Mouse (Mus musculus) liver (tissue): ENCODE data around the gene Isy1.

Source experiments
- DNase-seq: peaks from one replicate; pipeline ENCODE4 v3.0.0-alpha.2; 2020; ENCODE audit warnings: mixed read lengths

Isy1 gene

DNA sequence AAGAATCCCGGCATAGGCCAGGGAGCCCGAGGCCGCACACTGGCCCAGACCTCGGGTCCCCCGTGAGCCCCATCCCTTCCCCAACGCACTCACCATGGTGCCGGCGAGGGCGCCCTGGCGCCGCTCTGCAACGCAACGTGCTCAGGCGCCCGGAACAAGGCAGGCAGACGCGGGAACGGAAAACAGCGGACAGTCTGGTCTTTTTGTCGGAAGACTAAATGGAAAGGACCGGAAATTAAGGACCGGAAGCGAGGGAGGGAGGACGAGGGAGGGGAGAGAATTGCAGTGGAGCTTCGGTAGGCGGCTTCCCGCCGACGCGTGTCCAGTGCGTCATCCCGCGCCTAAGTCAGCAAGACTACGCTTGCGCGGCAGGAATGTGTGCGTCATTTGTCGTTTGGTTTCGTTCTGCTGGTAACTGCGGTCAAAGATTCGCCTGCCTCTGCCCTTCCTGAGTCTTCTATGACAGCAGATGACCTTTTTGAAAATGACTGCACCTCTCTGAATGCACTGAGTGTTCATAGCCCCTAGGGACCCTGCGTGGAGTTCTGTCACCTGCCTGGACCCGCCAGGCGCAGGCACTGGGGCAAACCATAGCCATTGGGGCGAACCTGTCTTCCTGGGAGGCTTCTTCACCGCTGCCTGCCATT, at the start of gene Isy1:
Gene Isy1, minus strand, starts transcription at position 248 of the 647 bp plus-strand sequence.
- DNase-seq: peak; percentile 94

GRCm38 (mm10) chr6:87887594-87888233, 49.1 kb upstream of the Isy1 start, which contains the start of gene Copg1:
TSS of gene Copg1 (plus strand) at chr6:87887814.
- DNase-seq: peak; percentile 100

DNA sequence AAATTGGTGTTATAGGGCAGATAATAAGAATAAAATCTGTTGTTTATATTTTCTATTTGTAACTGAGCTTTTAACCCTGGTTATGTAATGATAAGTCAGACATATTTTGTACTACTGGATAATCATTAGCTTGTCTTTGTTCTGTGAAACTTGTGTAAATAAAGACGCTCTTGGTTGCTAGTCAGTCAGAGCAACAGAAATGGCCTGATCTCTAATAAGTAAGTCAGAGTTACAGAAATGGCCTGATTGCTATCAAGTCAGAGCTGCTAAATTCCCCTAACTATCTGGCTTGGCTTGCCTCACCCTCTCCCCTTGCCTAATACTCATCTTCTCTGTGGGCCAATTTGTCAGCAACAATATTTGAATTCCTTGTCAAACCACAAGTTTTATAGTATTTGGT, 48.1 kb upstream of the Isy1 start:
- DNase-seq: no peak

- no peak for DNase-seq
Measured at GRCm38 (mm10) chr6:87882816-87883215, 44.2 kb upstream of the Isy1 start.

DNA sequence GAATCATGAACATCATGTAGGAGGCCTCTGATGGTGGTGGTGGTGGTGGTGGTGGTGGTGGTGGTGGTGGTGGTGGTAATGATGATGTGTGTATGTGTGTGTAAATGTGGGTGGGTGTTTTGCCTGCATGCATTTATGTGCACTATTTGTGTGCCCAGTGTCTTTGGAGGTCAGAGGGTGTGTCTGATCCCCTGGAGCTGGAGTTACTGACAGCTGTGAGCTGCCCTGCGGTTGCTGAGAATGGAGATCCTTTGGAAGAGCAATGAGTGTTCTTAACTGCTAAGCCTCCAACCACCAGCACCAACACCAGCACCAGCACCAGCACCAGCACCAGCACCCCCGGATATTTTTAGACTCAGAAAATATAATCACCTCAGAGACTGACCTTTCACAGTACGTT, 43.6 kb upstream of the Isy1 start:
- no peak for DNase-seq

DNA sequence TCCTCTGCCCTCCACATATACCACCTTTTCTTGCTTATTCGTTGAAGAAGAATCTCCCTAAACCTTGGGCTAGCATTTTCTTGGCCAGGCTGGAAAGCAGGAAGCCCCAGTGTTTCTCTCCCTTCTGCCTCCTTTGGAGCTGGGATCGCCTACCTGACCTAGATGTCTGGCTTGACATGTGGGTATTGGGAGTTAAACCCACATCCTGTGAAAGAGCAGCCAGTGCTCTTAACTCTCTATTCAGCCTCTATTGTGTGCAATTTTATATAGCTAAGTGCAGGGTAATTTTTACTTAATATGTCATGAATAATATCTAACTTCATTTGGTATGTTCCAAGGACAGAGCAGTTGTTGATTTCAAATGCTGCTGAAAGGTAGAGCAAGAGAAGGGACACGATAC, 41.0 kb upstream of the Isy1 start:
- no peak for DNase-seq

GRCm38 (mm10) chr6:87879010-87879409, 40.4 kb upstream of the Isy1 start:
- DNase-seq: no peak

DNA sequence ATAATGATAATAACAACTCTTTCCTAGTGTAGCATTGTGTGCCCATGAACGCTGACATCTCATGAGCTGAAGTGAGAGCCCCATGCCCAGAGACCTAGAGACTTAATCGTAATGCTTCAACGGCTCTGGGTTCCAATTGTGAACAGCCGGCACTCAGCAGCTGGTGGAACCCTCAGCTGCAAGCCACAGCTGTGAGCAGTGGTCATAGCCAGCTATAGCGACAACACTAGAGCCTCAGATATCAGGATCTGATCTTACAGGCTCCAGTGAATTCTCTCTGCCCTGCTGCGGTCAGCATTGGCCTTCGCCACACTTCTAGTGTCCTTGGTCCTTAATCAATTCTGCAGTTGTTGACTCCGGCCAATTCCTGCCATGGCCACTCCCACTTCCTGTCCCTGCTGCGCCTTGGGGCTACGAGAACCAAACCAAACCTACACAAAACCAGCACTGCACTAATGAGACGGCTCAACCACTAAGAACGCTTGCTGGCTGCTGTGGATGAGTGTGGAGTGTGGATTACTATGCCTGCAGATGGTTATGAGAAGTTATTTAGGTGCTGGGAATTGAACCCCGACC, 37.6 kb upstream of the Isy1 start:
- DNase-seq: peak; percentile 49

GRCm38 (mm10) chr6:87875562-87875961, 37.0 kb upstream of the Isy1 start:
- DNase-seq: no peak

GRCm38 (mm10) chr6:87875083-87875482, 36.5 kb upstream of the Isy1 start:
- DNase-seq: no peak

DNA sequence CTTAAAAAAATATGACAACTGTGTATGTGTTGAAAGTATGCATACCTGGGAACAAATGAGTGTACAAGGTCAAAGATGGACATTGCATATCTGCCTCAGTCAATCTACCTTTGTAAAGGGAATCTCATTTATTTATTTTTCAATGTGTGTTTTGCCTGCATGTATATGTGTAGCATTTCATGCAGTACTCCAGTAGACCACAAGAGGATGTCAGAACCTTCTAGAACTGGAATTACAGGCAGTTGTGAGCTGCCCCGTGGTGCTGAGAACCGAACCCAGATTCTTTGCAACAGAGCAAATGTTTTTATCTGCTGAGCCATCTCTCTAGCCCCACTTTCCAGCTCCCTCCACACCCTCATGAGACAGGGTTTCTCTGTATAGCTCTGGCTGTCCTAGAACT, 35.4 kb upstream of the Isy1 start:
- DNase-seq: no peak

GRCm38 (mm10) chr6:87873104-87873503, 34.5 kb upstream of the Isy1 start:
- DNase-seq: no peak

DNA sequence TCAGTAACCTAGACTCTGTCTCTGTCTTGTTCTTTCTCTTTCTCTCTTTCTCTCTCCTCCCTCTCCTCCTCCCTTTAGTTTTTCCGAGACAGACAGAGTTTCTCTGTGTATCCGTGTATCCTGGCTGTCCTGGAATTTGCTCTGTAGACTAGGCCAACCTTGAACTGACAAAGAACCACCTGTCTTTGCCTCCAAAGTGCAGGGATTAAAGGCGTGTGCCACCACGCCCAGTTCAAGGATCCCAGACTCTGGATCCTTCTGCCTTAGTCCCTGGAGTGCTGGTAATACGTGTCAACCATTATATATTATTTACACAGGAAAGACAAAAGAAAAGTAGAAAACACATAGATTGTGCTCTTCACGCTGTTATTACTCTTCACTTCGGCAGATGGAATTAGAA, 32.6 kb upstream of the Isy1 start:
- DNase-seq: no peak

- no peak for DNase-seq
Measured at GRCm38 (mm10) chr6:87870440-87870839, 31.8 kb upstream of the Isy1 start.

GRCm38 (mm10) chr6:87868871-87869506, 30.4 kb upstream of the Isy1 start:
- DNase-seq: peak; percentile 46

GRCm38 (mm10) chr6:87867256-87867655, 28.7 kb upstream of the Isy1 start:
- DNase-seq: no peak

GRCm38 (mm10) chr6:87866211-87866610, 27.6 kb upstream of the Isy1 start:
- no peak for DNase-seq

DNA sequence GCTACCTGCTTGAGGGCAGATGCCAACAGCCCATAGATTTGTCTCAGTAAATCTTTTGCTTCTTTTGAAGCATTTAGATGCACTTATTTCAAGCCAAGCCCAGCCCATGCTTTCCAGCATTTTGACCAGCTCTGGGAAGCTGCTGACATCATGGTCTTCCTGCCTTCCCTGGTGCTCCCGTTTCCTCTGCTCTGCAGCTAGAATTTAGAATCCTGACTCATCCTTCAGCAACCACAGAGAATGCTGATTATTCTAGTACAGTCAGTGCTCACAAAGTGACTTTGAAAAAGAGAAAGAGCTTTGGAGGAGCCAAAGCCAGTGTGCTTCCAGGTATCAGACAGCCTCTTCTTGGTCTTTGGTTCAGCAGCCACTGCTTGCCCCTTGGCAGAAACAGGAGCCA, 18.5 kb upstream of the Isy1 start:
- no peak for DNase-seq

- DNase-seq: no peak
Measured at GRCm38 (mm10) chr6:87853446-87853845, 14.8 kb upstream of the Isy1 start.

GRCm38 (mm10) chr6:87851871-87852270, 13.3 kb upstream of the Isy1 start:
- DNase-seq: no peak

DNA sequence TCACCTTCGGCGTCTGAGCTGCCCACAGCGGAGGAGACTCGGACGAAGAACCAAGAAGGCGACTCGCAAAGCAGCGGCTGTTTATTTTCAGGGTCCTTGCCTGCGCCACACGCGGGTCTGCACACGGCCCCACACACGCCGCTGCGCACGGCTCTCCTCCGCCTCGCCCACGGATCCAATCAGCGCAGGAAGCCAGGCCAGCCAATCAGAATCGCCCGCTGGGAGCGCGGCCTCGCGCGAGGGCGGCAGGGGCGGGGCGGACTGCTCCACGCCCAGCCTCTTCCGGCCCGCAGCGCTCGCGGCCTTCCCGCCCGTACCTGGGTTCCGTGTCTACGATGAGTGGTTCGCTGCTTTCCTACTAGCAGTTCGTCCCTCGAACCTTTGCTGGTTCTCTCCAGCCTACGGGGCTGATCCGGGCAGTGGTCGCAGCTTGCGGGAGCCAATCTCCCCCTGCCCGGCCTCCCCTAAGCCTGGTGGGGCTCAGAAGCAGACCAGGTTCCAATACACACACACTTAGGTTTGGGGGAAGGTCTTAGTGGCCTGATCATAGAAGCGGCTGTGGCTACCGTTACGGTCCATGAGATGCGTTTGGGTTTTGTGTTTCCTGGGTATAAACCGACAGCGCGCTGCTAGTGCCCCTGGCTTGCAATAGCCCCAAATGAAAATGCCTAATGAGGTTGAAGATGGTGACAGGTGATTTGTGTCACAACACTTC, 12.5 kb upstream of the Isy1 start, which contains the start of gene Cnbp:
Gene Cnbp, minus strand, starts transcription at position 207 of the 715 bp plus-strand sequence.
- peak; percentile 97 for DNase-seq

DNA sequence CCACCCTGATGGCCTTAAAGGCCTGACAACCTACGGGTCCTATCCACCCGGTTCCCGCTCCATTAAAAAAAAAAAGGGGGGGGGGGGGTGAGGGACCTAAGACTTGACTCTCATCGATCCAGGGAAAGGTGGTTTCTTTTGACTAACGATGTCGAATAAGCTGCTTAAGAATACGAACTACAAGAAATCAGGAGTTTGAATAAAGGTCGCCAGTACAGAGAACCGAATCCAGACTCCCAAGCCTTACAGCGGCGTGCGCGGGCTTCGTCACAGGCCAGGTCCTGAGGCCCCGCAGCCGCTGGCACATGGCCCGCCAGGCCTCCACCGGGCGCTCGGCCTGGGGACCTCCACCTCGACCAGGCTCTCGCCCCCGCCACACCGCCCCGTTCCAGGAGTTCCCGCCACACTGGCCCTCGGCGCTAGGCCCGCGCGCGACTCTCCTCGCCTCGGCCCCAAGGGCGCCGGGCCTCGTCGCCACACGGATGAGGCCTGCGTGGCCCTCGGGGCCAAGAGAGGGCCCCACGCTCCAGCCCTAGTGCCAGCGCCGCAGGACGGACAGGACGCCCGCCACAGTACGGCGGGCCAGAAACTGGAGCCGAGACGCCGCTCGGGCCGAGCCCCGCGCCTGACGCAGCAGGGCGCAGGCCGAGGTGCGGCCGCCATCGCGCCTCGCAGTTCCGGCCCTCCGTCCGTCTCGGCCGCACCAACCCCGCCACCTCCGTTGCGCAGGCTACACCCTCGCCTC, 11.7 kb upstream of the Isy1 start:
- peak; percentile 63 for DNase-seq
